Mouse (Mus musculus): Measurements from ENCODE around the gene F7.

GRCm38 (mm10) chr8:13060441-13061150 is 34.8 kb downstream of the F7 start, which contains the start of gene Proz:
- no peak for TF ChIP-seq BHLHE40 (IDR thresholded peaks at IDR 0.05; ENCODE audit: borderline replicate concordance, low read depth, low read length)
- no peak for TF ChIP-seq MYC (IDR thresholded peaks at IDR 0.05; ENCODE audit: low read depth, low read length)
- no peak for TF ChIP-seq POLR2A (IDR thresholded peaks at IDR 0.05; ENCODE audit: control insufficient read depth in 1 of 2, insufficient read depth in 1 of 2, low read depth in 1 of 2, low read length in 2 of 2, poor library complexity in 1 of 2)
- TF ChIP-seq MXI1 (IDR thresholded peaks at IDR 0.05; ENCODE audit: low read depth, low read length): no peak
- no peak for TF ChIP-seq EP300 (IDR thresholded peaks at IDR 0.05; ENCODE audit: low read depth in 1 of 2, low read length in 2 of 2)
- TF ChIP-seq CTCF (IDR thresholded peaks at IDR 0.05 in 2 of 3, conservative IDR thresholded peaks at IDR 0.05 in 1 of 3; ENCODE audit: control insufficient read depth in 1 of 3, insufficient read depth in 1 of 3, low read depth in 2 of 3, low read length in 3 of 3, poor library complexity in 1 of 3, severe bottlenecking in 1 of 3): no peak
- TF ChIP-seq SMC3 (IDR thresholded peaks at IDR 0.05; ENCODE audit: low read depth, low read length): no peak
- no peak for TF ChIP-seq ZC3H11A (IDR thresholded peaks at IDR 0.05; ENCODE audit: low read depth, low read length)
- TF ChIP-seq ZNF384 (IDR thresholded peaks at IDR 0.05; ENCODE audit: low read depth, low read length): no peak
- no peak for TF ChIP-seq MAFK (IDR thresholded peaks at IDR 0.05; ENCODE audit: borderline replicate concordance, low read depth, low read length)
- no peak for TF ChIP-seq E2F4 (IDR thresholded peaks at IDR 0.05; ENCODE audit: borderline replicate concordance, low read depth, low read length)
- TF ChIP-seq KAT2A (conservative IDR thresholded peaks at IDR 0.05; ENCODE audit: low read depth, low read length): no peak
- no peak for TF ChIP-seq POLR2AphosphoS2 (IDR thresholded peaks at IDR 0.05; ENCODE audit: low read length)
- no peak for TF ChIP-seq CHD1 (IDR thresholded peaks at IDR 0.05; ENCODE audit: low read depth, low read length)

Data from MEL (cell line).